Mouse (Mus musculus): ENCODE measurements around the gene Reep6. TPM values are rescaled to one million over a fixed set of nuclear protein-coding genes. Genes with fewer than 3 reads are reported as not detected.
A peak's percentile ranks its signal among the peaks of the same experiment; 100 is the strongest.

Gene Reep6
- total RNA-seq, 2 experiments from 2014 or later = 10.6 to 11.5 TPM

GRCm38 (mm10) chr10:80299824-80300223 lies 29.9 kb upstream of the Reep6 start:
- intact Hi-C loops (cut with DNase I) = no loop called here
- no peak for DNase-seq (ENCODE audit: low spot score in 2 of 2)

- DNase-seq (ENCODE audit: low spot score in 2 of 2) = no peak
- intact Hi-C loops (cut with DNase I) = no loop called here
These were observed 29.0 kb upstream of the Reep6 start for GRCm38 (mm10) chr10:80300672-80301181.

GRCm38 (mm10) chr10:80301256-80302081 lies 28.3 kb upstream of the Reep6 start:
- DNase-seq (ENCODE audit: low spot score in 2 of 2) = no peak
- intact Hi-C loops (cut with DNase I) = no loop called here

GRCm38 (mm10) chr10:80302082-80302355 lies 27.7 kb upstream of the Reep6 start:
- intact Hi-C loops (cut with DNase I) = no loop called here
- DNase-seq (ENCODE audit: low spot score in 2 of 2) = no peak

GRCm38 (mm10) chr10:80302471-80302881 lies 27.3 kb upstream of the Reep6 start:
- DNase-seq (ENCODE audit: low spot score in 2 of 2) = peak in 1 of 2 experiments; percentile 48
- intact Hi-C loops (cut with DNase I) = no loop called here

GRCm38 (mm10) chr10:80304458-80304857 lies 25.3 kb upstream of the Reep6 start:
- intact Hi-C loops (cut with DNase I) = no loop called here
- no peak for DNase-seq (ENCODE audit: low spot score in 2 of 2)

GRCm38 (mm10) chr10:80304862-80305261 lies 24.9 kb upstream of the Reep6 start:
- intact Hi-C loops (cut with DNase I) = no loop called here
- DNase-seq (ENCODE audit: low spot score in 2 of 2) = no peak

- intact Hi-C loops (cut with DNase I) = no loop called here
These were observed 18.2 kb upstream of the Reep6 start for GRCm38 (mm10) chr10:80311560-80311959.

GRCm38 (mm10) chr10:80312586-80313504 lies 16.9 kb upstream of the Reep6 start:
- intact Hi-C loops (cut with DNase I) = no loop called here
- peak; percentile 36 for DNase-seq (ENCODE audit: low spot score in 2 of 2)

More at GRCm38 (mm10) chr10:80311560-80311959, 18.2 kb upstream of the Reep6 start:
- DNase-seq (ENCODE audit: low spot score in 2 of 2) = no peak

GRCm38 (mm10) chr10:80313627-80314201 lies 16.0 kb upstream of the Reep6 start:
- intact Hi-C loops (cut with DNase I) = no loop called here
- DNase-seq (ENCODE audit: low spot score in 2 of 2) = peak in 1 of 2 experiments; percentile 17

GRCm38 (mm10) chr10:80314494-80315001 lies 15.2 kb upstream of the Reep6 start:
- intact Hi-C loops (cut with DNase I) = no loop called here

GRCm38 (mm10) chr10:80315315-80315714 lies 14.4 kb upstream of the Reep6 start:
- peak in 1 of 2 experiments; percentile 18 for DNase-seq (ENCODE audit: low spot score in 2 of 2)
- intact Hi-C loops (cut with DNase I) = no loop called here

More at GRCm38 (mm10) chr10:80314494-80315001, 15.2 kb upstream of the Reep6 start:
- no peak for DNase-seq (ENCODE audit: low spot score in 2 of 2)

GRCm38 (mm10) chr10:80316359-80316781 lies 13.4 kb upstream of the Reep6 start:
- intact Hi-C loops (cut with DNase I) = no loop called here
- peak in 1 of 2 experiments; percentile 23 for DNase-seq (ENCODE audit: low spot score in 2 of 2)

GRCm38 (mm10) chr10:80317011-80317410 lies 12.7 kb upstream of the Reep6 start:
- DNase-seq (ENCODE audit: low spot score in 2 of 2) = no peak
- intact Hi-C loops (cut with DNase I) = no loop called here

- intact Hi-C loops (cut with DNase I) = no loop called here
- DNase-seq (ENCODE audit: low spot score in 2 of 2) = peak; percentile 93
These were observed 9.4 kb upstream of the Reep6 start, which contains the start of gene 2310011J03Rik for GRCm38 (mm10) chr10:80320340-80320760. TSS of gene 2310011J03Rik (minus strand) at chr10:80320537.

GRCm38 (mm10) chr10:80321014-80321669 lies 8.6 kb upstream of the Reep6 start:
- intact Hi-C loops (cut with DNase I) = no loop called here

GRCm38 (mm10) chr10:80321670-80322581 lies 7.8 kb upstream of the Reep6 start:
- DNase-seq (ENCODE audit: low spot score in 2 of 2) = no peak
- intact Hi-C loops (cut with DNase I) = no loop called here

More at GRCm38 (mm10) chr10:80321014-80321669, 8.6 kb upstream of the Reep6 start:
- no peak for DNase-seq (ENCODE audit: low spot score in 2 of 2)

- intact Hi-C loops (cut with DNase I) = no loop called here
- DNase-seq (ENCODE audit: low spot score in 2 of 2) = no peak
These were observed 6.9 kb upstream of the Reep6 start for GRCm38 (mm10) chr10:80322811-80323211.
